Mouse (Mus musculus): ENCODE measurements around the gene Chaf1a. TPM values are rescaled to one million over a fixed set of nuclear protein-coding genes. Genes with fewer than 3 reads are reported as not detected.
"Not testable (repeated sequence)": the region's sequence is repeated elsewhere in the genome, so short reads cannot be mapped to it uniquely, and the experiment has no call there.

The Chaf1a gene
- total and polyA plus RNA-seq, 2 experiments from 2014 or later, result 2.7 to 2.8 TPM

- Histone ChIP-seq H3K4me3 (ENCODE audit: low read depth, low read length) (no peak overlapping the region), H3K27me3 (ENCODE audit: insufficient read depth, low read length) (no peaks in the 10 kb centered on the region), H3K4me1 (ENCODE audit: insufficient read depth, low read length) (no peaks in the 10 kb centered on the region), H3K9me3 (ENCODE audit: low read length) (no peaks in the 10 kb centered on the region), H3K36me3 (ENCODE audit: insufficient read depth, low read length) (peaks cover 4% of the 10 kb centered on the region), H3K4me2 (ENCODE audit: low read depth, low read length, poor library complexity, severe bottlenecking) (no peak overlapping the region), H3K27ac (ENCODE audit: low read depth, low read length) (no peak overlapping the region), H3K9ac (replicated peaks; ENCODE audit: low read length, poor library complexity, severe bottlenecking) (no peak overlapping the region)
- TF ChIP-seq CTCF (IDR thresholded peaks at IDR 0.05), result no peak; the same call in 1 of the 2 replicates
- DNase-seq (ENCODE audit: low spot score) (no peak), ATAC-seq (ENCODE audit: low FRiP score) (no peak)
- WGBS, result 80% methylated on average over 11 of the region's 11 CpGs
Measured at GRCm38 (mm10) chr17:56057381-56058120, 17.3 kb downstream of the Chaf1a start.

DNA sequence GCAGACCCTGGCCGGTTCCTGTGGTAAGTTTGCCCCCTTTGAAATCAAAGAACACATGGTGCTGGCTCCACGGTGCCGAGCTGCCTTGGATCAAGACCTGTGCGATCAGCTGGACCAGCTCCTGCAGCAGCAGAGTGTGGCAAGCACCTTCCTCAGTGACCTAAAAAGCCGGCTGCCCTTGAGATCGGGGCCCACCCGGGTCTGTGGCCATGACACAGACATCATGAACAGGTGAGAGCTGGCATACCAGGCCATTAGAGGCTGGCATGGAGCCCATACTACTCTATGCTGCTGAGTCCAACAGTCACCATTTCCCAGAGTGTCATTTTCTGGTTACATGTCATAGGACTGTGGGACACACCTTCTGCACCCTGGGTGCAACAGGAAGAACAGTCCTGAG is 21.8 kb downstream of the Chaf1a start:
- no peaks in the 10 kb centered on the region for H3K27me3 ChIP-seq (ENCODE audit: insufficient read depth, low read length)
- ATAC-seq (ENCODE audit: low FRiP score), result no peak
- no peak overlapping the region for H3K4me2 ChIP-seq (ENCODE audit: low read depth, low read length, poor library complexity, severe bottlenecking)
- WGBS, result 97% methylated on average over 7 of the region's 7 CpGs
- no peak overlapping the region for H3K9ac ChIP-seq (replicated peaks; ENCODE audit: low read length, poor library complexity, severe bottlenecking)
- no peak overlapping the region for H3K4me3 ChIP-seq (ENCODE audit: low read depth, low read length)
- TF ChIP-seq CTCF (IDR thresholded peaks at IDR 0.05), result no peak
- H3K27ac ChIP-seq (ENCODE audit: low read depth, low read length), result no peak overlapping the region
- no peak for DNase-seq (ENCODE audit: low spot score)
- peaks cover 16% of the 10 kb centered on the region for H3K36me3 ChIP-seq (ENCODE audit: insufficient read depth, low read length)
- no peaks in the 10 kb centered on the region for H3K4me1 ChIP-seq (ENCODE audit: insufficient read depth, low read length)
- no peaks in the 10 kb centered on the region for H3K9me3 ChIP-seq (ENCODE audit: low read length)

DNA sequence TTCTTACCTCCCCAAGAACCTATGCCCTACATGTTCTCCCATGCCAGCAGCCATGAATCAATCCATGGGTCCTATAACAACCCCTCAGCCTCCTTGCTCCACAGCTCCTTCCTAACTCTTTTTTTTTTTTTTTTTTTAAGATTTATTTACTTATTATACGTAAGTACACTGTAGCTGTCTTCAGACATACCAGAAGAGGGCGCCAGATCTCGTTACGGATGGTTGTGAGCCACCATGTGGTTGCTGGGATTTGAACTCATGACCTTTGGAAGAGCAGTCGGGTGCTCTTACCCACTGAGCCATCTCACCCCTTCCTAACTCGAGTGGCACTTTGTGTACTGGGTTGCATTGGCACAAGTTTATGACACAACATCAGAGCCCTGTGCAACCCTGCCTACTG is 25.5 kb downstream of the Chaf1a start:
- H3K9ac ChIP-seq (replicated peaks; ENCODE audit: low read length, poor library complexity, severe bottlenecking); H3K27me3 ChIP-seq (ENCODE audit: insufficient read depth, low read length); ATAC-seq (ENCODE audit: low FRiP score); H3K9me3 ChIP-seq (ENCODE audit: low read length); H3K4me1 ChIP-seq (ENCODE audit: insufficient read depth, low read length); H3K4me2 ChIP-seq (ENCODE audit: low read depth, low read length, poor library complexity, severe bottlenecking); H3K27ac ChIP-seq (ENCODE audit: low read depth, low read length); H3K4me3 ChIP-seq (ENCODE audit: low read depth, low read length); DNase-seq (ENCODE audit: low spot score): not testable (repeated sequence)
- 88% methylated on average over 6 of the region's 6 CpGs for WGBS
- H3K36me3 ChIP-seq (ENCODE audit: insufficient read depth, low read length), result peaks cover 49% of the 10 kb centered on the region
- peak; percentile 40 for TF ChIP-seq CTCF (IDR thresholded peaks at IDR 0.05)

DNA sequence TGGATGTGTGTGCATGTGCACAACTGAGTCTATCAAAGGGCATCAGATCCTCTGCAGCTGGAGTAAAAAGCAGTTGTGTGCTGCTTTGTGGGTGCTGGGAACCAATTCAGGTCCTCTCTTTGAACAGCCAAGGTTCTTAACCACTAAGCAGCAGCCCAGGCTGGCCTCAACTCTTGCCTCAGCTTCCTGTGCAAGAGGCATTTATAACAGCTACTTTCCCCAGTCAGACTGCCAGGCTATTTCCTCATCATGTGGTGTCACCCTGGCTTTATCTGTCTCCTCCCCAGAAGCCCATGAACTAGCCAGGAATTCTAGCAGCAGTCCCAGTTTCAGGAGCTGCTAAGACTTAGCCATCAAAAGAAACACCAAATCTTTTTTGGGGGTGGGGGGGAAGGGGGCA is 26.2 kb downstream of the Chaf1a start:
- DNase-seq (ENCODE audit: low spot score) (no peak), ATAC-seq (ENCODE audit: low FRiP score) (no peak)
- no peak for TF ChIP-seq CTCF (IDR thresholded peaks at IDR 0.05)
- Histone ChIP-seq H3K27me3 (ENCODE audit: insufficient read depth, low read length) (no peaks in the 10 kb centered on the region), H3K4me1 (ENCODE audit: insufficient read depth, low read length) (no peaks in the 10 kb centered on the region), H3K36me3 (ENCODE audit: insufficient read depth, low read length) (peaks cover 55% of the 10 kb centered on the region), H3K4me3 (ENCODE audit: low read depth, low read length) (no peak overlapping the region), H3K9ac (replicated peaks; ENCODE audit: low read length, poor library complexity, severe bottlenecking) (no peak overlapping the region), H3K27ac (ENCODE audit: low read depth, low read length) (no peak overlapping the region), H3K4me2 (ENCODE audit: low read depth, low read length, poor library complexity, severe bottlenecking) (no peak overlapping the region), H3K9me3 (ENCODE audit: low read length) (no peaks in the 10 kb centered on the region)

DNA sequence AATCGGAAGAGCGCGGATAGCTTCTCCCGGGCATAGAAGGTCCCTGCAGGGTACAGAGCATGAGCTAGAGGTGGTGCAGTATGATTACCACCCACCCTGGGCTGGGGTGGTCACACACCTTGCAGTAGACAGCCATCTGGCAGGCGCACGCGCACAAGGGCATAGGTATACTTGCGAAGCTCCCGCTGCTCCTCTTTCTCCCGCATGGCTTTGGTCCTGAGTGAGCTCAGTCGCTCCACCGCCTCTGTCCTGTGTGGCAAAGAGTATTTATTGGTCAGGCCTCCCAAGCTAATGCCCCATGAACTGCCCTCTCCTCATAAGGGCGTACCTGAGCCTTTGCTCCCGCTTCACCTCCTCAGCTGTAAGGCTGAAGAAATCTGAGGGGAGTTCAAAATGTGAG is 28.8 kb downstream of the Chaf1a start:
- no peaks in the 10 kb centered on the region for H3K9me3 ChIP-seq (ENCODE audit: low read length)
- WGBS, result 96% methylated on average over 14 of the region's 14 CpGs

DNA sequence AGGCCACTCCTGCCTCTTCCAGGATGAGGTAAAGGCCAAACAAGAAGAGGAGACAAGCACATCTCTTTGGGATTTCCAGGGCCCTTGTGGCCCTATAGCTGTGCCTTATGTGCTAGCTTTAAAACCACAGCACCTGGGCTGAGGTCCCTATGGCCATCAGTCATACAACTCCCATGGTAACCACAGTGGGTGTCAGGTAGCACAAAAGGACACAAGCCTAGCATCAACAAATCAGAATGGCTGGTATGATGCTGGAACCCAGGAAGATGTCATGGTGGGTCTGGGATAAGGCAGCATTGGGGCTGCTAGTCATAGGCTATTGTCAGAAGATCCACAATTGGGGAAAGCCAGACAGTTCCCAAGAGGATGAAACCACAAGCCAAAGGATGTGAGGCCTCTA is 30.9 kb downstream of the Chaf1a start:
- Histone ChIP-seq H3K27ac (ENCODE audit: low read depth, low read length) (no peak overlapping the region), H3K27me3 (ENCODE audit: insufficient read depth, low read length) (no peaks in the 10 kb centered on the region), H3K36me3 (ENCODE audit: insufficient read depth, low read length) (peaks cover 52% of the 10 kb centered on the region), H3K9ac (replicated peaks; ENCODE audit: low read length, poor library complexity, severe bottlenecking) (no peak overlapping the region), H3K4me1 (ENCODE audit: insufficient read depth, low read length) (peaks cover 10% of the 10 kb centered on the region; the same call in 1 of the 2 replicates), H3K4me3 (ENCODE audit: low read depth, low read length) (no peak overlapping the region), H3K4me2 (ENCODE audit: low read depth, low read length, poor library complexity, severe bottlenecking) (no peak overlapping the region), H3K9me3 (ENCODE audit: low read length) (no peaks in the 10 kb centered on the region)
- DNase-seq (ENCODE audit: low spot score) (no peak), ATAC-seq (ENCODE audit: low FRiP score) (no peak)
- TF ChIP-seq CTCF (IDR thresholded peaks at IDR 0.05), result no peak

More for the DNA sequence above, 28.8 kb downstream of the Chaf1a start:
- DNase-seq (ENCODE audit: low spot score) (no peak), ATAC-seq (ENCODE audit: low FRiP score) (no peak)
- Histone ChIP-seq H3K4me1 (ENCODE audit: insufficient read depth, low read length) (peaks cover 3% of the 10 kb centered on the region; the same call in 1 of the 2 replicates), H3K27me3 (ENCODE audit: insufficient read depth, low read length) (no peaks in the 10 kb centered on the region), H3K27ac (ENCODE audit: low read depth, low read length) (no peak overlapping the region), H3K9ac (replicated peaks; ENCODE audit: low read length, poor library complexity, severe bottlenecking) (no peak overlapping the region), H3K4me3 (ENCODE audit: low read depth, low read length) (no peak overlapping the region), H3K4me2 (ENCODE audit: low read depth, low read length, poor library complexity, severe bottlenecking) (no peak overlapping the region), H3K36me3 (ENCODE audit: insufficient read depth, low read length) (peaks cover 60% of the 10 kb centered on the region)
- no peak for TF ChIP-seq CTCF (IDR thresholded peaks at IDR 0.05)
